Mouse (Mus musculus) inflammation-experienced regulatory T-cells, adult 6 months (primary cell): ENCODE data around the gene Zfp445. TPM values are rescaled to one million over a fixed set of nuclear protein-coding genes. Genes with fewer than 3 reads are reported as not detected.
A peak's percentile ranks its signal among the peaks of the same experiment; 100 is the strongest.

Experiments
- ATAC-seq: one replicate; pipeline ENCODE4 v1.8.0; 2017
- polyA plus RNA-seq, 3 experiments: library from polyadenylated mRNA; unstranded; fragments of 100-300 nt; shearing (Covaris generic); gene quantifications; one replicate each; pipeline ENCODE4 v1.2.1; 2017

Gene Zfp445
- polyA plus RNA-seq, 3 experiments from 2014 or later: 31.6 to 43.9 (median 38.0) TPM

GRCm38 (mm10) chr9:122836126-122836525 is 29.7 kb downstream of the Zfp445 start:
- ATAC-seq: no peak

- ATAC-seq: no peak
Measured at GRCm38 (mm10) chr9:122829826-122830380, 35.9 kb downstream of the Zfp445 start.

- ATAC-seq: no peak
Measured at GRCm38 (mm10) chr9:122826743-122827142, 39.1 kb downstream of the Zfp445 start.

- ATAC-seq: no peak
Measured at GRCm38 (mm10) chr9:122823374-122824017, 42.3 kb downstream of the Zfp445 start.

- no peak for ATAC-seq
Measured at GRCm38 (mm10) chr9:122815239-122815851, 50.5 kb downstream of the Zfp445 start.

GRCm38 (mm10) chr9:122814775-122815174 is 51.0 kb downstream of the Zfp445 start:
- no peak for ATAC-seq

- ATAC-seq: no peak
Measured at GRCm38 (mm10) chr9:122812386-122812785, 53.4 kb downstream of the Zfp445 start.

- no peak for ATAC-seq
Measured at GRCm38 (mm10) chr9:122810212-122810611, 55.6 kb downstream of the Zfp445 start.

- no peak for ATAC-seq
Measured at GRCm38 (mm10) chr9:122807186-122807585, 58.6 kb downstream of the Zfp445 start.

- no peak for ATAC-seq
Measured at GRCm38 (mm10) chr9:122805845-122806341, 59.9 kb downstream of the Zfp445 start.

GRCm38 (mm10) chr9:122805053-122805844 is 60.6 kb downstream of the Zfp445 start, which contains the start of gene Tcaim:
Gene Tcaim (plus strand): TSS chr9:122805539.
- peak; percentile 92 for ATAC-seq

Other genes starting within 250 kb of the Zfp445 start
- not detected for gene Topaz1, start 118.7 kb downstream of the Zfp445 start, polyA plus RNA-seq
- gene Tcaim, start 60.5 kb downstream of the Zfp445 start, polyA plus RNA-seq: 10 to 100 TPM in 2 of 3 experiments, 1 to 10 TPM in 1; 7.8 to 17.7 (median 16.6) TPM
- gene Gm35549, start 22.0 kb downstream of the Zfp445 start, polyA plus RNA-seq: 1 to 10 TPM in 2 of 3 experiments, not detected in 1; 1.5 to 4.0 TPM
- gene Zkscan7, start 19.7 kb upstream of the Zfp445 start, polyA plus RNA-seq: 1 to 10 TPM; 2.7 to 8.7 (median 2.9) TPM
- not detected for gene Zfp105, start 57.1 kb upstream of the Zfp445 start, polyA plus RNA-seq
- 10 to 100 TPM; 22.3 to 35.5 (median 29.5) TPM for gene 1110059G10Rik, start 85.0 kb upstream of the Zfp445 start, polyA plus RNA-seq
- gene Kif15, start 85.0 kb upstream of the Zfp445 start, polyA plus RNA-seq: 10 to 100 TPM in 1 of 3 experiments, 1 to 10 TPM in 2; 5.3 to 43.6 (median 6.4) TPM
- gene Tmem42, start 155.3 kb upstream of the Zfp445 start, polyA plus RNA-seq: 10 to 100 TPM; 10.2 to 17.5 (median 13.8) TPM
- gene Tgm4, start 168.7 kb upstream of the Zfp445 start, polyA plus RNA-seq: 1 to 10 TPM in 1 of 3 experiments, under 1 TPM in 2; 0.38 to 1.3 (median 0.66) TPM
- 10 to 100 TPM; 11.4 to 18.2 (median 12.4) TPM for gene Zdhhc3, start 247.2 kb upstream of the Zfp445 start, polyA plus RNA-seq
- 100 to 1,000 TPM in 2 of 3 experiments, 10 to 100 TPM in 1; 79.7 to 114 (median 101) TPM for gene Exosc7, start 247.2 kb upstream of the Zfp445 start, polyA plus RNA-seq